Mouse (Mus musculus) kidney, adult 11 months (tissue): ENCODE data around the gene Ncl.
A peak's percentile ranks its signal among the peaks of the same experiment; 100 is the strongest.

Experiments used
- DNase-seq: peaks from one replicate; pipeline ENCODE4 v3.0.0; 2022

Gene Ncl

DNA sequence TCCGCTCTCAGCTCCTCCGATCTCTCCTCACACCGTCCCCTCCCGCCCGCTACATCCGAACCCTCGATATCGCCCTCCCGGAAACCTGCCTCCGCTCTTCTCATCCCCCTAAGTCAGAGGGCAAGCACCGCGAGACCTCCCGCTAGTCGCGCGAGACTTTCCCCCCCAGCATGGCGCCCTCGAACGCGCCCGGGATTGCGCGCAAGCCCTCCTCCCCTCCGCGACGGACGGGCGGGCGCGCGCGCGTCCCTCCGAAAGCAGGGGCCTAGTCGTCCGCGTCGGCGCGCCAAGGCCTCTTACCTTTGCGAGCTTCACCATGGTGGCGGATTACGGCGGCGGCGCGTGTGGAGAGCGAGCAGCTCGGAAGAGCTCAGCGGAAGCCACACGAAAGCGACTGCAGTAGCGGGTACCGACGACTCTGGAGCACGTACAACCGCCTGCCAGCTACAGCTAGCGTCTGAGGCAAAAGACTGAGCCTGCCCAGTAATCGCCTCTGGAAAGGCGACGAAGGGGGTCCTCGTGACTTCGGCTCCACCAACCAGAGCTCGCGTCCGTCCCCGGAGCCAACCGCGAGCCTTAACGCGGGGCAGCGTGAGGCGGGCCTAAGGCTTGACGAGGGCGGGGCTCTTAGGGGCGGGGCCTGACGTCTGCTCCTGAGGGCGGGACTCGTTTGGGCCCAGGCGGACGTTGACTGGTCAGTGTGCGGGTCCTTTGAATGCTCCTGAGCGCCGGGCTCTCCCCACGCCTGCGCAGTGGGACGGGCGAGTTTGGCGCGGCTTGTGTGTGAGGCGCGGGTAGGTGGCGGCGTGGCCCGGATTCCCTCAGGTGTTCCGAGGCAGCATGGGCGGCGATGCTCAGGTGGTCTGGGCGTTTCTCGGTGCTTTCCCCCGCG, at the start of gene Ncl:
Gene Ncl, minus strand, starts transcription at position 495 of the 892 bp plus-strand sequence.
- DNase-seq = peak; percentile 99

DNA sequence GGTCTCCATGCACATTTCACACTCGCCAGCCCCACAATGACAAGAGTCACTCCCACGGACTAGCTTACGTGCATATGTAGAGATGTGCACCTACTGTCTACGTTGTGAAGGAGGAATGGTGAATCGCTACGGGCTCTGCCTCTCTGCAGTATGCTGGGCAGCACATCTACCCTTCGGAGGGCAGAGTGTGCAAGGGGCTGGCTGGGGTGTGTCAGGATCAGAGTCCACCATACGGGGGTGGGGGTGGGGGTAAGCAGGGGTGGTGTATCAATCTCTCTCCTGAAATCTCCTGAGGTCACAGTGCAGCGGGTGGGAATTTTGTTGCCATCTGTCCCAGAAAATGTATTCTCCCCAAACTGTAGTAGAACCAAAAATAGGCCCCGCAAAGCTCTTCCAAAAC, 49.3 kb upstream of the Ncl start:
- DNase-seq = no peak

- DNase-seq = peak; percentile 49
Observed at GRCm38 (mm10) chr1:86406914-86407313, 47.7 kb upstream of the Ncl start.

DNA sequence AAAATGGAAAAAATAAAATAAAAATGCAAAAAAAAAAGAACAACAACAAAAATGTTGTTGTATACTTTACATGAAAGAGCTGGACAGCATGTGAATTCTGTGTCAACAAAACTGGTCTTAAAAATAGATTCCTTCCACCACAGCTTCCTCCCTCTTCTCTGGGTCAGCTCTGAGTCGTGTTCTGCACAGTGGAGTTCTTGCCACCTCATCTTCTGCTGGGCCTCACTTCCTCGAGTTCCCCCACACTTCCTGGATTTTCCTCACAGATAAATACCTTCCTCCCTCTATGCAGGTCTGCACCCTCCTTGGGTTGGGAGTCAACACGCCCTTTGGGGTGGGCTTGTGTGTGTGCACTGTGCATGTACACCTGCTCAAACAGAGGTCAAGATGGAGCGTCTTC, 47.1 kb upstream of the Ncl start:
- no peak for DNase-seq

GRCm38 (mm10) chr1:86404834-86405233, 45.6 kb upstream of the Ncl start:
- DNase-seq = no peak

DNA sequence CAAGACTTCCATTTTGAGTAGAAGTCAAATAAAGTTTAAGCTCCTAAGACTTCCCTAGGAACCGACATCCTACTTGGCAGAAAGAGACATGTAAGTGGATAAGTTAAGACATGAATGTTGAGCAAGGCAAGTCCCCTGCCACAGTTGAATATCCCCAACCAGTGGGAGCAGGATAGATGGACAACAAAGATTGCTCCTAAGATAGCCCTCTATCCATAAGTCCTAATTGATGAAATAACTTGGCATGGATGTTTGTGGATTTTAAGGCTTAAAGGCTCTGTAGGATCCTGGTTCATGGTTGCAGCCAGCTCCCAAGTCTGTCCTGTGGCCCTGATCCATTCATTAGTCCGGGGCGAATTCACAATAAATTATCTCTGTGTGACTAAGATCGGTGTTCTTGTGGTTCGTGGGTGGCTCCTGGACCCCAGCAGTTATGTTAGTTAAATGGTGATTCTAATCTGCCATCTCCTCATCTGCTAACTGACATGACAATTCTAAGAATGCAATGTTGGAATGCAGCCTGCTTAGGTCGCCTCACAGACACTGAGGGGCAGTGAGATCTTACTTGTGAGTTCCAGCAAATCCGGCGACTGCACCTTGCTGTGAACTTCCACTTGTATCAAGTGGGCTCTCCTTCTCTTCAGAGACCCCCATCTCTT, 41.0 kb upstream of the Ncl start:
- DNase-seq = no peak

DNA sequence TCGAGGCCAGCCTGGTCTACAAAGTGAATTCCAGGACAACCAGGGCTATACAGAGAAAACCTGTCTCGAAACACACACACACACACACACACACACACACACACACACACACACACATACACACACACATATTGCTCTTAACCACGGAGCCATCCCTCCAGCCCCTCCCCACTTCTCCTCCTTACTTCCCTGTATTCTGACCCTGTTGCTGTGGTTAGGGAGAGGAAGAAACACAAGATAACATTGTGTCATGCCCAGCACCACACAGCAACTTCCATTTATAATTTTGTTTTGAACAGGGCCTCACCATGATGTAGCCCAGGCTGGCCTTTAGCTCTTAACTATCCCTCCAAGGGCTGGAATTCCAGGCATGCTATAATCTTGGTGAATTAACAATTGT, 40.1 kb upstream of the Ncl start:
- DNase-seq = no peak

DNA sequence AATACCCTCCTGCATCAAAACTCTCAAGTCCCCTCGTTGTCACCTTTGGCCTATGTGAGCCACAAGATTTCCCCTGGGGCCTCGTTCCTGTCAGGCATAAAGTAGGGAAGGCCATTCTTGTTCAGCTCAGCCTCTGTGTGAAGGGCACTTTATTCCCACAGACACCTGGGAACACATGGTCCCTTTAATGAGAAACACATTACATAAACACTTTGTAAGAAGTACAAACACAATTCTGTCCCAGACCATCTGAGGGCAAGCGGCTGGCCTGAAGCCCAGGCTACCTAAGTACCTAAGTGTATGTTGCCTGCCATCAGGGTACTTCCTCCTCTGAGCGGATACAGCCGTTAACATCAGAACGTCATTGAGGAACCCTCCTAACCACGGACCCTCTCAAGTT, 39.0 kb upstream of the Ncl start:
- no peak for DNase-seq

- DNase-seq = no peak
Observed at GRCm38 (mm10) chr1:86397621-86398020, 38.4 kb upstream of the Ncl start.

DNA sequence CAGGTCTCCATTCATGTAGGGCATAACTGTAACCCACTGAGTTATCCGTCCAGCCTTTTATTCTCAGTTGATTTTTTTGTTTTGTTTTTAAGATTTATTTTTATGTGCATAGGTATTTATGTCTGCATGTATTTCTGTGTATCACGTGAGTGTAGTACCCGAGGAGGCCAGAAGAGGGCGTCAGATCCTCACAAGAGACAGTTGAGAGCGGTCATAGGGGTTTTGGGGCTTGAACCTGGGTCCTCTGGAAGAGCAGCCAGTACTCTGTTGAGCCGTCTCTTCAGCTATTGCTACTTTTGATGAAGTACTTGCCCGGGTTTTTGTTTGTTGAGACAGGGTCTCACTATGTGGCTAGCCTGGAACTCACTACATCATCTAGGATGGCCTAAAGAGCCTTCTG, 36.7 kb upstream of the Ncl start:
- DNase-seq = no peak

- no peak for DNase-seq
Observed at GRCm38 (mm10) chr1:86394246-86394645, 35.0 kb upstream of the Ncl start.

- no peak for DNase-seq
Observed at GRCm38 (mm10) chr1:86393219-86393618, 34.0 kb upstream of the Ncl start.

DNA sequence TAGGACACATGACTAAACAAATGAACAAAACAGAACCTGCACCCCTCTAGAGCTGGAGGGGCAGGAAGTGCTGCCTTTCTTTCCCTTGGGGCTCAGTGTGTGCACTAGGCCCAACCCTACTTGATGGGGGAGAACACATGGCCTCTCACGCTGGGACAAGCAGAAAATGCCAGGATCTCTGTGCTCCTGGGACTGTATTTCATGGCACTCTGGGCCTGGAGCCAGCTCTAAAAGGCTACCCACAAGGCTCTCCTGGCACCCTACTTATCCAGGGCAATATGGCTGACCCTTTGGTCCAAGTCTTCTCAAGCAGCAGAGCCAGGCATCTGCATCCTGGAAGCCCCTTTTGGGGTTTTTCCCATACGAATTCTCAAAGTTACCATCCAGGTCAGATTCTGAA, 32.2 kb upstream of the Ncl start:
- DNase-seq = no peak

- DNase-seq = peak; percentile 31
Observed at GRCm38 (mm10) chr1:86389230-86389629, 30.0 kb upstream of the Ncl start.

DNA sequence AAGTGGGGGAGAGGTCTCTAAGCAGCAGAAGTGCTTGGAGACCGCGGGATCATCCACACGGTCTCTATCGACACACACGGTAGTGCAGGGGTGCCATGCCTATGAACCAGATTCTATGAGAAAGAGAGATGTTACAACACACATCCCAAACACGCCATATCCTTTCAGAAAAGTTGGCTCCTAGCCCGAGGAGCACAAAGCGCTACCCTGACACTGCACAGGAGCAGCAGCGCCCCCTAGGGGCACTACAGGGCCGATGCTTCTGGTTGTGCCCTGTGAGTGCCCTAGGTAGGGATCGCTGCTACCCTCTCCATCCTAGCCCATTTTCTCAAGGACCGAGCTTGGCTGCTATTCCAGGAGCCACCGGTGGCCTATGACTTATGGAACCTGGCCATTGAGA, 21.8 kb upstream of the Ncl start:
- peak; percentile 24 for DNase-seq

DNA sequence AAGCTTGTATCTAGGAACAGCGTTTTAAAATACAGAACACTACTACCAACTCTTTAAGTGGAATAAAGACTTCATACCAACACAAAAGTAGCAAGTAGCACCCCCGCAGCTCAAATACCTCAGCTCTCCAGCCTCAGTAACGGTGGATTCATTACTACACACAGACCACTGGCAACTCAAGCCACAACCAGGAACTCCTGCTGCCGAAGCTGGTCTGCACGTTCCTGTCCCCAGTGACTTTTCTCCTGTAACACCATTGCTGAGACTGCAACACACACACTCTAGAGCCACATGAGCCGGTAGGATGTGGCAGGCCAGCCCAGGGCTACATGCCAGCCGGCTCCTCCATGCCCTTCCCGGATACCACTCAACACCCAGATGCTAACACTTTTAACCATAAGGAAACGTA, 20.0 kb upstream of the Ncl start:
- no peak for DNase-seq

GRCm38 (mm10) chr1:86378662-86379061, 19.5 kb upstream of the Ncl start:
- DNase-seq = no peak

DNA sequence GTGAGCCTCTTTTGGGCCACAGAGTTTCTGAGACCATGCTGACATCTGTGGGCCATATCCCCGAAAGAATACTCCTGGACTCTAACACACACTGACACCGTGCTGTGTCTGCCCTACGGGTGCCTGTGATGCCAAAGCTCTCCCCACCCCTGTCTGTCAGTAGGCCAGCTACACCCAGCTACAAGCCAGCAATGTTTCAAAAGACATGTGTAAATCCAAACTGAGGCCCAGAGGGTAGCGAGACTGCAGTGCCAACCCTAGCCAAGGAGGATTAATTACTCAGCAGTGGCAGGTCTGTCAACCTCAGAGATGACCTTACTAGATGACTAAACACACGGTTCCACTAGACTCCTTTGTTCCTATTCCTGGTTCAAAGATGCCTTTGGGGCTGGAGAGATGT, 17.2 kb upstream of the Ncl start:
- no peak for DNase-seq

DNA sequence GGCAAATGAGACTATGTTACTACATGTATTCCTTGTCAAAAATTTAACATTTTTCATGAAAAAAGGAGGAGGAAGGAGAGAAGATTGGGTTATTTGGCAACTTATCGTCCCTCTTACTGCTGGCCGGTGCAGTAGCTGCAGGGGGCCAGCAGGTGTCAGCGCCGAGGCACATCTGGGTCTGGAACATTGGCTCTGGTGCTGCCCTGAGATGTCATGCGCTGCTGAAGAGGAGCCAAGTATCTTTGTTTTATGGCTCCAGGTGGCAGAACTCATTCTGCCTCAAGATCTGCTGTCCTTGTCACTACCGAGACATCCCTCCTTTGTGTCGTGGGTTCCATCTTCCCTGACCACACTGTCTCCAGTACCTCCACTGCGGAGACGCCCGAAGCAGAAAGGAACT, 12.8 kb upstream of the Ncl start:
- peak; percentile 37 for DNase-seq

DNA sequence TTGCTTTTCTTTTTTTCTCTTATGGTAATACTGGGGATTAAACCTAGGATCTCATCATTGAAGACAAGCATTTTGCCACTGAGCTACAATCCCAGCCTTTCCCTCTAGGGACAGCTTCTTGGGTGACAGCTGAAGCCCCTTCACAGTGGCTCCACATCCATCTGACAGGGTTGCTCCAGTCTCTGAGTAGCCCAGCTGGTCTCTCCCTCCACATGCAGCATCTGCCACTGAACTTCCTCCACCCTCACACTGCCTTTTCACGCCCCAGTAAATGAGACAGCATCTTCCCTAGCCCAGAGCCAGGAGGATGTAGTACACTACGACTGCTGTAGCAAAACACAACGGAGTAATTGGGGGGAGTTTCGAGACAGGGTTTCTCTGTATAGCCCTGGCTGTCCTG, 8.9 kb upstream of the Ncl start:
- DNase-seq = no peak

DNA sequence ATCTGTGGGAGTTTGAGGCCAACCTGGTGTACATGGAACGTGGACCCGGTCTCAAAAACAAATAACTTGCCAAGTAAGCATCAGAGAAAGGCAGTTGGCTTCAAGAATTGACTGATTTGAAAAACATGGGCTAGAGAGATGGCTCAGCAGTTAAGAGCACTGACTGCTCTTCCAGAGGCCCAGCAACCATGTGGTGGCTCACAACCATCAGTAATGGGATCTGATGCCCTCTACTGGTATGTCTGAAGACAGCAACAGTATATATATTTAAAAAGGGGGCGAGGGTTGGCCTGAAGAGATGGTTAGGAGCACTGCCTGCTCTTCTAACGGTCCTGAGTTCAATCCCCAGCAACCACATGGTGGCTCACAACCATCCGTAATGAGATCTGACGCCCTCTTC, 4.5 kb upstream of the Ncl start:
- no peak for DNase-seq

DNA sequence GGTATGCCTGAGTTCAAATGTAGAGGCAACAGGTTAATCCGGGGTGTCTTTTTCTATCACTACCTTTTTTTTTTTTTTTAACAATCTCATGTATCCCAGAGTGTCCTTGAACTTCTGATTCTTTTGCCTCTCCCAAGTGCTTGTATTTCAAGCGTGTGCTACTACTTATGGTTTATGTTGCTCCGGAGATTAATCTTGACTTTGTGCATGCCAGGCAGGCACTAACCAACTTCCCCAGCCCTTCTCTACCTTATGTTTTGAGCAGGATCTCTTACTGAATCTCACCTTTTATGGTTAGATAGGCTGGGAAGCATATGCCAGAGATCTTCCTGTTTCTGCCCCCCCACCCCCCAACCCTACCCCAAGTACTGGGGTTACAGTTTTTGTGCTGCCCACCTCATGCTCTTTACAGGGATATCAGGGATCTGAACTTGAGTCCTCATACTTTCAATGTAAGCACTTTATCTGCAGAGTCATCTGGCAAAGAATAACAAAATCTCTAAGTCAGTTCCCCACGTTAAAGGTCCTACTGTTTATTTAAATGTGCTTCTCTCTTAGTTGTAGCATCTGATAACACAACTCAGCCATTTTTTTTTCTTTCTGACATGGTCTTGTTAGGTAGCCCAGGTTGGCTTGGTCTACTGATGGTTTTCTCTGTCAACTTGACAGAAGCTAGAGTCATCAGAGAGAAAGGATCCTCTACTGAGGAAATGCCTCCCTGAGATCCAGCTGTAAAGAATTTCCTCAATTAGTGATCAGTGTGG, 2.8 kb upstream of the Ncl start:
- DNase-seq = no peak

GRCm38 (mm10) chr1:86360441-86360840, 1.2 kb upstream of the Ncl start:
- no peak for DNase-seq

DNA sequence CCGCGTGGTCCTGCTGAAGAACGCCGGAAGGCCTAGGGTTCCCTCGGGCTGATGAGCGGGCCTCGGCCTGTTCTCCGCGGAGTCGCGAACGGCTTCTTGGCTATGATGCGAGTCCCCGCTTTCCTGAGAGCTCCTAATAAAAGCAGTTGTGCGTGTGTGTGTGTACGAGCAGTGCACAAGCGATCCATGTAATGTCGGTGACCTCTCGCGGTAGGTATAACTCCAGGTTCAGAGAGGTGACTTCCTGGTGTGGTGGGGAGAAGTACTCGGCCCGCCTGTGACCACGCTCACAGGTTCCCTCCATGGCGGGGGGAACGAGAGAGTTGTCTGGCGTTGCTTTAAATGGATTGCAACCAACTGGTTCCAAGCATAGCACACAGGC, 589 bp upstream of the Ncl start:
- no peak for DNase-seq
